Mouse (Mus musculus) 3T3-L1 (cell line): ENCODE measurements at regions not wholly inside any gene's neighbourhood (a gene's known extent, or its start where the extent isn't known, plus 50 kb on each side); places are given as distances from the start of the nearest gene placed in this dataset.

Experiments
- DNase-seq: peaks from one replicate; pipeline ENCODE4 v3.0.0-alpha.2; 2015; ENCODE audit warnings: low read depth, low spot score

DNA sequence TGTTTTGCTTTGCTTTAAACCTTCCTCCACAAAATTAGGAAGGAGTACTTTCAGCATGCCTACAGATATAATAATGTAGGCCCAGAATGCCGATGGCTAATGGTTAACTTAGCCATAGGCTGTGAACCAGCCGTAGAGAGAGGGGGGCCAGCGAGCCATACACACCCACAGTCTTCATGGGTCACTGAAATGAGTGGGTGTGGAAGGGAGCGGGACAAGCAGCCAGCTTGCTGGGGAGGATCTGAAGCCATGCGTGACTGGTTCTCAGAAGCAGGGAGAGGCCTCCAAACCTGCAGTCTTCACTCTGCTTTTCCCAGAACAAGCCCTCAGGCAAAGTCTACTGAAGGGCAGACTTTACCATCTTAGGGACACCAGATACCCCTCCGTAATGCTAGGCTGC, 50.8 kb upstream of the Ptpn13 start:
- DNase-seq = no peak

DNA sequence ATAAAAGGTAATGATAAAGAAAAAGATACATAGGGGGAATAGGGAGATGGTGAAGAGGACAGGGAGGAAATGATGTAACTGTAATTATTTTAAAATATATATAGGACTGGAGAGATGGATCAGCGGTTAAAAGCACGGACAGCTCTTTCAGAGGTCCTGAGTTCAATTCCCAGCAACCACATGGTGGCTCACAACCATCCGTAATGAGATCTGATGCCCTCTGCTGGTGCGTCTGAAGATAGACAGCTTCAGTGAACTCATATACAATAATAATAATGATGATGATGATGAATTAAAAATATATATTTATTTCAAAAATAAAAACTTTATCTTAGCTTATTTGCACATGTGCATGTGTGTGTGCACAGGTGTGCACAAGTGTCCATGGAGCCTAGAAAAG, 51.9 kb upstream of the Ptpn13 start:
- no peak for DNase-seq

DNA sequence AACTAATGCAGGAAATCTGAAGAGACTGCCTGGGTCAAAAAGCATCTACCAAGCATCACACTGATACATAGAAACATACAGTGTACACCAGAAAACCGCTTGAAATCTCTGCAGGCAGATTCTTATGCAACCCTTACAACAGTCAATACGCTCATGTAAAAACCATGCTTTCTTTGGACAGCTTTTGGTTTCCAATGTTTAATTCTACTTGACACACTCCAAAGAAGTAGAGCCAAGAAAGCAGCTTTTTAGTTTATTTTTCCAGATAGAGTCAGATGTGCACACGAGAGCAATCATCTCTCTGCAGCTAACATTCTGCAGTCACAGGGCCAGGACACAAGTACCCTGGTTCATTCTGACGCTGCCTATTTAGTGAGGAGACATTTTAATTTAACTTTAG, 54.5 kb upstream of the Ptpn13 start:
- DNase-seq = no peak

- DNase-seq = no peak
Measured at GRCm38 (mm10) chr5:103368993-103369392, 56.0 kb upstream of the Ptpn13 start.

- DNase-seq = peak; percentile 20
Measured at GRCm38 (mm10) chr5:103367201-103367671, 57.8 kb upstream of the Ptpn13 start.

DNA sequence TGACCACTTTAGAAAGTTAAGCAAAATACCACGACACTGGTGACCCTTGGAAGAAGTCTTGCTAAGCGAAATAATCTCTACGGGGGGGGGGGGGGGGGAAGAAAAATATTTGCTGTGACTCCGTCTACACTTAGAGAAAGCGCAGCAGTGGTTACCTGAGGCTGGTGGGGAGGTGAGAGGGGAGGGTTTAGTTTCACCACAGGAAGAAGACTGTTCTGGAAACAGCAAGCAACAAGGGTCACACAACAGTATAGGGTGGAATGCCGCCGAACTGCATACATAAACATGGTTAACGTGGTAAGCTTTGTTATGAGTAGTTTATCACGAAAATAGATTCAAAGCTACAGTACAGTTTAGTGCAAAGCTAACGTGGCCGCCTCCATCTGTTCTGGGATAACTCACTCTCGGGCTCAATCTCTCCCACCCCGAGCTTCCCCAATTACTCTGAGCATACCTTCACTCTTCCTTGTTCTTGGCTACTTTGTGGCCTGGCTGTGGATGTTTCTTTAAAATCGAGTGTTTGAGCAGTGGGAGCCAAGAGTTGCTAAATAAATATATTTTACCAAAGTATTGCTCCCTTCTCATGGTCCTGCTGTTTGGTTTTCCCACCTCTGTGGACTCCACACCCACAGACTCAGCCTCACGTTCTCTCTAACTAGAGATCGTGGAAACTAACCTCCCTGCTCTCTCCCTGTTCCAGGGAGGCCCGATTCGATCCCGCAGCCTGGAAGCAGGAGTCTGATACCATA, 59.1 kb upstream of the Ptpn13 start:
- no peak for DNase-seq

DNA sequence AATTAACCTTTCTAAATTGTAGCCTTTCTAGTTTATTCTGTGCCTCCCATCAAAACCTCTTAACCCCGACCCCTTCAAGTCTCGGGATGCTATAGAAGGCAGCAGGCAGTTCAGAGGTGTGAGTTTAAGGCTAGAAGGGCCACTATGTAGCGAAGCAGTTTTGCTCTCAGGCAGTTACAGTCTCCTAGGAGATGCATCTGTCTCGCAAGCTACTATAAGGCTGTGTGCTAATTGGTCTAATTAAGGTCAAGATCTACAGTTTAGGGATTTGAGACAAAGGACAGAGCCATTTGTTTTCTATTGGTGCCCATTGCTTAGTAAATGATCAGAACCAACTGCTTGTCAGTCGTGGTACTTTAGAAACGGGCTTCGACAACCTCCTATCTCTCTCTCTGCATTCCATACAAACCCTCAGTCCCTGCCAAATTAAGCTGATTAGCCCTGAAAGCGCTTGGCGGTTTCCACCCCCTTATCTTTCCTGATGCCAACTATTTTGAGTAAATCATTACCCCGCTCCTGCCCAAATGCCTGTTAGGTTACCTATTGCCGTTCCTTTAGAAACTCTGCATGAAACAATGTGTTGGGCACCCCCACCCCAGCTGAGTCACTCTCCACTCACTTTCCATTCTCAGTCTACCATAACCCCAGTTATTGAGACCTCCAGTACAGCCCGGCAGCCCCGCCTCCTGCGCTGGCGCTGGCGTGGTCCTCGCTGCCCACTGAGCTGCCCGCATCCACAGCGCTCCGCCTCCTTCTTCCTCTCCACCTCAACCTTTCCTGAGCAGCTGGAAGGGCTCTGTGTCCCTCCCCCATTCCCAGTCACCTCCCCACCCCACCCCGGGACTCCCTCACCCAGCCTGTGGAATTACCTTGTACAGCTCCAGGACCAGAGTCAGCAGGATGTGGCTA, 59.9 kb upstream of the Ptpn13 start:
- no peak for DNase-seq

DNA sequence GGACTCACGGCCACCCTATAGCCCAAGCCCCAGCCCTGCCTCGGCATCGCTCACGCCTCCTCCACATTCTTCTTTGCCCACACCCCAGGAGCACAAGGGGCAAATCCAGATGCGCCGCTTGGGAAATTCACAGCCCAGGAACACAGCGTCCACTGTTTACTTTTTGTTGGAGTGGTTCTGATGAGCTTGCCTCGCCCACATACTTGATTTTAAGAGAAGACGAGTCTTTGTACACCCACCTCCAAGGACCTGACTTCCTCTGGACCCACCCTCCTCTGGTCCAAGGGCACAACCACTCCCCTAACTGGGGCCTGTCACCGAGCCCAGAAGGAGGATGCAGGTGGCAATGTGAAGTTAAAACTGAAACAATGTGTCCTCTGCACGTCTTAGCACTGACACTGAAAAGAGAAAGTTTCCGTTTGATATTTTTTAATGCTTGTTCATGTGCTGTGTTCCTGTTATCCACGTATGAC, 64.2 kb upstream of the Ptpn13 start:
- DNase-seq = no peak

- DNase-seq = no peak
Measured at GRCm38 (mm10) chr5:103360360-103360759, 64.6 kb upstream of the Ptpn13 start.

- DNase-seq = no peak
Measured at GRCm38 (mm10) chr5:103357558-103357957, 67.4 kb upstream of the Ptpn13 start.

DNA sequence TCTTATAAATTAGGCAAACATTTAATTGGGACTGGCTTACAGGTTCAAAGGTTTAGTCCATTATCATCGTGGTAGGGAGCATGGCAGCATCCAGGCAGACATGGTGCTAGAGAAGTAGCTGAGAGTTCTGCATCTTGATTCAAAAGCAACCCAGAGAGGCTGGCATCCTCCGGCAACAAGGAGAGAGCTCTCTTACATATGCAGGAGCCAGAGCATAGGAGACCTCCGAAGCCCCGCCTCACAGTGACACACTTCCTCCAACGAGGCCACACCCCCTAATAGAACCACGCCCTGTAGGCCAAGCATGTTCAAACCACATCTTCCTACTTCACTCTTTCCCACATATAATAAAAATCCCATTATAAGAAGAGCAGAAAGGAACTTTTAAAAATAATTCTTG, 68.5 kb upstream of the Ptpn13 start:
- peak; percentile 64 for DNase-seq

DNA sequence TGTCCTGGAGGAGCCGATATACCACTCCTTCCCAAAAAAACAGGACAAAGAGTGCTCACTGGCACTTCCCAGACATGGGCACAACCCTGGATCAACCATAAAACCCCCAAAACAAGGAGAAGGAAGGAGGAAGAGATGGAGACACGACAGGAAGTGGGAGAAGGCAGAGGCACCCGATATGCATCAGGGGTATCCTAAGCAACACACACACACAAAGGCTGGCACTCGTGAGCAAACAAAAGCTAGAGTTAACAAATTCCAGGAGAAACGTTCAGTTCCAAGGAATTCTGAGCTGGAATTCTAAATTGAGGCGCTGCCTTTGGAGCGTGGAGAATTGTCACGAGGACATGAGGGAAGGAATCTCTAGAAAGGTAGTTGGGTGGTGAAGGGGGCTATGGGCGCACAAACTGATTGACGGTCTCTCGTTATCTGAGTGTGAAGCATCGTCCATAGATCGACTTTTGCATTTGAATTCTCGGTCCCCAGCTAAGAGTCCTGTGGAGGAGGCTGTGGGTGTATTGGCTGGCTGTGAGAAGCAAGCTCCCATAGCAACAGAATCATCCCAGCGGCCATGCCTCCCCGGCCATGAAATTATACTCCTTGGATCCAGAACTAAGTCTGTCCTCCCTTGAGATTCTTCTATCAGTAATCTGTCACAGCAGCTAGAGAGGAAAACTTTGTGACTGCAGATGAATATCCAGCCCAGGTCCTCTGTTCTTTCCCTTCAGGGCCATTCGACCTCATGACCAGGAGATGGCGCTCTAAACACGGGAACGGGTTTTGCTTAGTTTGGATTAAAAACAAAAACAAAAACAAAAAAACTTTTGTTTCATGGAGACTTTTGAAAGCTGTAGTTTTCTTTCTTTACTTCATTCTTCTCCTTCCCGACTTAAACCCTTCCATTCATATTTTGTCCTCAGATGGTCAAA, 69.4 kb upstream of the Ptpn13 start:
- peak; percentile 74 for DNase-seq

DNA sequence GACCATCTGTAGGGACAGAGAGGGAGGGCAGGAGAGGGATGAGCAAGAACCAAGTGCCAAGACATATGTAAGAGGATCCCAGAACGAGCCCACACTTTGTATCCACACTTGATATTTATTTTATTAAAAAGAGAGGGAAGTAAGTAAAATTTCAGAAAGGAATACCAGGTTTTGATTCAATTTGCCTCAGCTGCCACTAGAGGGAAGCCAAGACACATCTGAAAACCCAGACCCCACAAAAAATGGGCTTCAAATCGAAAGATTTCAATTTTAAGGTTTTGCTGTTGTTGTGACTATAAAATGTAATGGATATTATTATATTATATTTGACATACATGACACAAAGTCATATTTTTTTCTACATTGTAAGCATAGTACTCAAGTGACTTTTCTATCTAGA, 81.1 kb upstream of the Ptpn13 start:
- peak; percentile 62 for DNase-seq

DNA sequence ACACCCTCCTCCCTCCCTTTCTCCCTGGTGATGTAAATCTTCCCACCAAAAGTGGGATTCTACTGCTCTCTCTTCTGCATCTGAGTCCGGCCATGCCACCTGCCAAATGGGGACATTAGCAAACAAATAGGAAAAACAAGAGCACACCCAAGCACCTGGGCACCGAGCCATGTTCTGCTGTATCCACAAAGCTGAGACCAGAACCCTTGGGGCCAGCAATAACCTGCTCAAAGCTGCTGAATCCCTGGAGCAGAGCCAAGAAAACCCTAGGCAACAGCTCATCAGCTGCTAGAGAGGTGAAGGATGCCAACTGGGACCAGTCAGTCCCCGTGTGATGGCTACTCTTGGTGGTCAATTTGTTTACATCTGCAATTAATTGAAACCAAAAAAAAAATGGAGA, 83.5 kb upstream of the Ptpn13 start:
- peak; percentile 14 for DNase-seq

DNA sequence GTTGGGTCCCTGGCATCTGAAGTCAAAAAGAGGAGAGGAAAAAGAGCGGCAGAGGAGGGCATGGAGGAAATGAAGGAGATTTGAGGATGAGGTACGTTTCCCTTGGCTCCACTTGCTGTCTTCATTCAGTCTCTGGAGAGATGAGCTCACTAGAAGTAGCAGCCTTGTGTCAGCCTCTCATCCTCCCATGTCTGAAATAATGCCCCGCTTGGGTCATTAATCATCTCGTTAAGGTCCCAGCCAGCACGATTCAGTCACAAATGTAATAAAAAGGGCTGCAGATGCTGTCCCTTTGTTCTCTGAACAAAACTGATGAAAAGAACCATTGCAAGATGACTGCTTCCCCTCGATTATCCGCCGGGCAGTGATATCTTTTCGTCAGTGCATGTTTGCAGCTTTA, 84.4 kb upstream of the Ptpn13 start:
- no peak for DNase-seq

GRCm38 (mm10) chr5:103336689-103337490, 88.1 kb upstream of the Ptpn13 start:
- DNase-seq = no peak

GRCm38 (mm10) chr5:103335916-103336688, 88.9 kb upstream of the Ptpn13 start:
- DNase-seq = no peak

GRCm38 (mm10) chr5:103326412-103326811, 98.6 kb upstream of the Ptpn13 start:
- no peak for DNase-seq

GRCm38 (mm10) chr5:103320341-103320740, 104.7 kb upstream of the Ptpn13 start:
- no peak for DNase-seq
